Mouse (Mus musculus) cerebellum, adult 9-11 months (tissue): ENCODE data around the gene Lrrfip2.

ENCODE experiments used
- DNase-seq: peaks from one replicate; pipeline ENCODE4 v3.0.0; 2022

Gene Lrrfip2

GRCm38 (mm10) chr9:111234701-111235100 is 117.3 kb downstream of the Lrrfip2 start:
- no peak for DNase-seq

GRCm38 (mm10) chr9:111237726-111238125 is 120.3 kb downstream of the Lrrfip2 start:
- DNase-seq = no peak

- no peak for DNase-seq
These were observed 122.4 kb downstream of the Lrrfip2 start for GRCm38 (mm10) chr9:111239821-111240220.

GRCm38 (mm10) chr9:111243384-111243783 is 126.0 kb downstream of the Lrrfip2 start:
- DNase-seq = no peak

- DNase-seq = no peak
These were observed 128.2 kb downstream of the Lrrfip2 start for GRCm38 (mm10) chr9:111245546-111245945.

- DNase-seq = no peak
These were observed 130.4 kb downstream of the Lrrfip2 start for GRCm38 (mm10) chr9:111247682-111248246.

GRCm38 (mm10) chr9:111252161-111252869 is 134.9 kb downstream of the Lrrfip2 start:
- no peak for DNase-seq

GRCm38 (mm10) chr9:111260360-111260985 is 143.1 kb downstream of the Lrrfip2 start:
- DNase-seq = peak; percentile 22

GRCm38 (mm10) chr9:111261356-111261755 is 144.0 kb downstream of the Lrrfip2 start:
- DNase-seq = no peak

GRCm38 (mm10) chr9:111267998-111268397 is 150.6 kb downstream of the Lrrfip2 start:
- no peak for DNase-seq

GRCm38 (mm10) chr9:111270606-111271005 is 153.2 kb downstream of the Lrrfip2 start:
- DNase-seq = no peak

- no peak for DNase-seq
These were observed 153.7 kb downstream of the Lrrfip2 start for GRCm38 (mm10) chr9:111271056-111271433.

GRCm38 (mm10) chr9:111271434-111272160 is 154.2 kb downstream of the Lrrfip2 start, which contains the start of the genes Mlh1 and Epm2aip1:
Mlh1 (minus strand) TSS chr9:111271791.
Epm2aip1 (plus strand) TSS chr9:111271929.
- DNase-seq = peak; percentile 99

GRCm38 (mm10) chr9:111272356-111272755 is 155.0 kb downstream of the Lrrfip2 start:
- no peak for DNase-seq

GRCm38 (mm10) chr9:111272996-111273785 is 155.8 kb downstream of the Lrrfip2 start:
- no peak for DNase-seq

- DNase-seq = no peak
These were observed 156.6 kb downstream of the Lrrfip2 start for GRCm38 (mm10) chr9:111273958-111274357.

GRCm38 (mm10) chr9:111275156-111275555 is 157.8 kb downstream of the Lrrfip2 start:
- no peak for DNase-seq
